Mouse (Mus musculus): ENCODE measurements around the gene Abcb7.

DNA sequence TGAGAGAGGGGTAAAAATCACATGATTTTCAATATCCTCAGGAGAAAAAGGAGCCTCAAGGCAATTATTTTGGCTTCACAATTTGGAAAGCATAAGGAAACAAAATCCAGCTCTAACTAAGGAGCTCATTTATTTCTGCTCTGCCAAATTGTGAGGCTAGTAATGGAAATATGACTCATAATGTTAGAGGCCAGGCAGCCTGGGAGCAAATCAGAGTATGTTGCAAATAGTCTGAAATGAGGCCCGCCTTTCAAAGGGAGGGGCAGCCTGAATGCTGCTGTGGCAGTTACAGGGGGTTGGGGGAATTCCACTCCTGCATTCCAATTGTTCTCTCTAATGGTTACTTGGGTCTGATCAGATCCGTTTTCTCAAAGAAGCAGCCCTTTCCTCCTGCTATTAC lies 48.1 kb upstream of the Abcb7 start:
- TF ChIP-seq HCFC1 (IDR thresholded peaks at IDR 0.05; ENCODE audit: borderline replicate concordance, insufficient read depth, low read length) (no peak), ZNF384 (IDR thresholded peaks at IDR 0.05; ENCODE audit: low read depth, low read length) (no peak), MAFK (IDR thresholded peaks at IDR 0.05; ENCODE audit: insufficient read depth, low read depth, low read length) (no peak)

Data from ES-E14 (cell line).